Mouse (Mus musculus) thymus, adult 2 months (tissue): ENCODE measurements around the gene Pcnx2.

ENCODE experiments used
- CTCF ChIP-seq: fragments of 200-500 bp; IDR thresholded peaks from 2 replicates; pipeline ENCODE4 v1.5.1; 2012; ENCODE audit warnings: mild to moderate bottlenecking, control low read depth, low read length, moderate library complexity, borderline replicate concordance; ENCODE audit not compliant: control insufficient read depth, poor library complexity, insufficient read depth; ENCODE audit errors: extremely low read depth
- POLR2A ChIP-seq: fragments of 200-500 bp; IDR thresholded peaks from 2 replicates; pipeline ENCODE4 v1.6.1; 2012; ENCODE audit warnings: mild to moderate bottlenecking, low read length, control low read depth, moderate library complexity; ENCODE audit not compliant: control insufficient read depth, poor library complexity, insufficient read depth; ENCODE audit errors: extremely low read depth

- TF ChIP-seq CTCF (no peak), POLR2A (no peak)
Observed at GRCm38 (mm10) chr8:125868552-125868951, 29.6 kb downstream of the Pcnx2 start.
